Mouse (Mus musculus) forebrain, embryonic 15.5 days (tissue): Measurements from ENCODE around the gene Hist1h4b. TPM values are rescaled to one million over a fixed set of nuclear protein-coding genes. Genes with fewer than 3 reads are reported as not detected.

Experiments
- ATAC-seq: fragments of 200-750 bp; cut with Nextera tagmentation; replicated peaks from 2 replicates; pipeline ENCODE4 v1.8.0; 2017; ENCODE audit warnings: mild to moderate bottlenecking, moderate TSS enrichment, moderate library complexity
- H3K27ac ChIP-seq: fragments of 300-500 bp; sonication (generic); replicated peaks from 2 replicates; pipeline ENCODE4 v1.5.1; 2015; ENCODE audit warnings: mild to moderate bottlenecking, inconsistent platforms
- H3K27me3 ChIP-seq: fragments of 300-500 bp; sonication (generic); 2 replicates; pipeline ENCODE4 v1.6.1; 2015; ENCODE audit warnings: inconsistent platforms
- H3K36me3 ChIP-seq: fragments of 300-500 bp; sonication (generic); 2 replicates; pipeline ENCODE4 v1.6.1; 2015; ENCODE audit warnings: mild to moderate bottlenecking, inconsistent platforms
- H3K4me1 ChIP-seq: fragments of 300-500 bp; sonication (generic); 2 replicates; pipeline ENCODE4 v1.6.1; 2015; ENCODE audit warnings: inconsistent platforms
- H3K4me2 ChIP-seq: fragments of 300-500 bp; sonication (generic); replicated peaks from 2 replicates; pipeline ENCODE4 v1.6.1; 2015; ENCODE audit warnings: mild to moderate bottlenecking, inconsistent platforms
- H3K4me3 ChIP-seq: fragments of 300-500 bp; sonication (generic); 2 replicates; pipeline ENCODE4 v1.5.1; 2015; ENCODE audit warnings: mild to moderate bottlenecking, inconsistent platforms
- H3K9ac ChIP-seq: fragments of 300-500 bp; sonication (generic); replicated peaks from 2 replicates; pipeline ENCODE4 v1.6.1; 2015; ENCODE audit warnings: mild to moderate bottlenecking, inconsistent platforms
- H3K9me3 ChIP-seq: fragments of 300-500 bp; sonication (generic); 2 replicates; pipeline ENCODE4 v1.6.1; 2016; ENCODE audit warnings: inconsistent platforms
- WGBS: fragments of 180-500 bp; shearing (Covaris S2); methylation state at CpG from one replicate; pipeline ENCODE4 v1.1.7; 2015; ENCODE audit warnings: mixed read lengths; 5-methylcytosine and 5-hydroxymethylcytosine counted together
- polyA plus RNA-seq: library from polyadenylated mRNA; unstranded; fragments of >200 nt; fragmentation: Nextera tagmentation; extraction: Ambion mirVana; gene quantifications from 2 replicates; pipeline ENCODE4 v1.2.1, GENCODE M21; 2015

Hist1h4b gene
- polyA plus RNA-seq, 1 experiment from 2014 or later = 2.8 TPM

- 88% methylated on average over 9 of the region's 9 CpGs for WGBS
- Histone ChIP-seq H3K4me2 (no peak overlapping the region), H3K36me3 (no peaks in the 10 kb centered on the region), H3K27me3 (no peaks in the 10 kb centered on the region), H3K27ac (no peak overlapping the region), H3K4me3 (no peak overlapping the region), H3K9ac (no peak overlapping the region), H3K4me1 (no peaks in the 10 kb centered on the region), H3K9me3 (no peaks in the 10 kb centered on the region)
- no peak for ATAC-seq
These were observed 27.7 kb upstream of the Hist1h4b start for GRCm38 (mm10) chr13:23729192-23729525.

GRCm38 (mm10) chr13:23729706-23730105 is 27.1 kb upstream of the Hist1h4b start:
- H3K27ac ChIP-seq = no peak overlapping the region
- no peak overlapping the region for H3K4me2 ChIP-seq
- H3K36me3 ChIP-seq = no peaks in the 10 kb centered on the region
- H3K9ac ChIP-seq = no peak overlapping the region
- no peaks in the 10 kb centered on the region for H3K4me1 ChIP-seq
- no peak for ATAC-seq
- WGBS = 92% methylated on average over 5 of the region's 5 CpGs
- no peaks in the 10 kb centered on the region for H3K27me3 ChIP-seq
- no peak overlapping the region for H3K4me3 ChIP-seq
- H3K9me3 ChIP-seq = no peaks in the 10 kb centered on the region

DNA sequence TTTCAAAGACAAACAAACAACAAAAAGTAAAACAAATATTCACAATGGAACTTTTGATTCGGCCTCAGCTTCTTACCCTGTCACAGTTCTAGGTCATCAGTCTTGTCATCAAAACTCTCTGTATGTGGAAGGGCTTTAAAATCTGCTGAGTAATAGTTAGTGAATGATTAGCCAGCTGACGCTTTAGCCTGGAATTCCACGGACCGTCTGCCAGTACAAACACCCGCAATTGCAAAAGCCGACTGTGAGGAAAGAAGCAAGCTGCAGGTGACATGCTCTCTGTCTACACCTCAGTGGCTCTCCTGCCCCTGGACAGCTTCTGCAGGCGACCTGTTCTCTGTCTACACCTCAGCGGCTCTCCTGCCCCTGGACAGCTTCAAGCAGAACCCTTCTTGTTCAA is 26.3 kb upstream of the Hist1h4b start:
- H3K27ac ChIP-seq = no peak overlapping the region
- no peaks in the 10 kb centered on the region for H3K36me3 ChIP-seq
- no peak overlapping the region for H3K9ac ChIP-seq
- H3K4me1 ChIP-seq = no peaks in the 10 kb centered on the region
- H3K27me3 ChIP-seq = no peaks in the 10 kb centered on the region
- H3K4me2 ChIP-seq = no peak overlapping the region
- H3K4me3 ChIP-seq = no peak overlapping the region
- no peaks in the 10 kb centered on the region for H3K9me3 ChIP-seq
- no peak for ATAC-seq
- 56% methylated on average over 8 of the region's 8 CpGs for WGBS

GRCm38 (mm10) chr13:23732156-23732804 is 24.5 kb upstream of the Hist1h4b start:
- no peaks in the 10 kb centered on the region for H3K36me3 ChIP-seq
- 25% methylated on average over 8 of the region's 8 CpGs for WGBS
- peak; percentile 53; the same call in 1 of the 2 replicates for ATAC-seq
- no peaks in the 10 kb centered on the region for H3K27me3 ChIP-seq
- H3K4me3 ChIP-seq = no peak overlapping the region
- H3K9ac ChIP-seq = no peak overlapping the region
- H3K9me3 ChIP-seq = no peaks in the 10 kb centered on the region
- H3K27ac ChIP-seq = no peak overlapping the region
- no peaks in the 10 kb centered on the region for H3K4me1 ChIP-seq
- H3K4me2 ChIP-seq = no peak overlapping the region

DNA sequence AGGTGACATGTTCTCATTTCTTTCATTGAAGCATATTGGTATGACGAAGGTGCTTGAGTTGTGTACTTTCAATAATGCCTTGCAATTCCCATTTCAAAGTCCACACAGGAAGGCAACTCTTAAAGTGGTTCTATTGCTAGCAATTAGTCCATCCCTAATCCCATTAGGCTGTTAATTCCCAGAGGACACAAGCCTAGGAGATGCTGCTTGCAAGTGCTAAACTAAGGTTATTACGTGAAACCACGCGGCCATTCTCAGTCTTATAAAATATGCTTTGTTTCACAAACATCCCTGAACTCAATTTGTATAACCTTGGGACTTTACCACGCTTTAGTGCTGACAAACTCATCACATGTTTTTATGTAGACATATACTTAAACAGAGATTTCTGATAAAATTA is 19.7 kb upstream of the Hist1h4b start:
- Histone ChIP-seq H3K36me3 (no peaks in the 10 kb centered on the region), H3K27ac (no peak overlapping the region), H3K9me3 (no peaks in the 10 kb centered on the region), H3K9ac (no peak overlapping the region), H3K4me2 (no peak overlapping the region), H3K4me1 (peaks cover 21% of the 10 kb centered on the region), H3K27me3 (no peaks in the 10 kb centered on the region), H3K4me3 (no peak overlapping the region)
- ATAC-seq = no peak
- 83% methylated on average over 5 of the region's 5 CpGs for WGBS

- 21% methylated on average over 4 of the region's 4 CpGs for WGBS
- no peaks in the 10 kb centered on the region for H3K36me3 ChIP-seq
- ATAC-seq = no peak
- peaks cover 21% of the 10 kb centered on the region for H3K4me1 ChIP-seq
- H3K27ac ChIP-seq = peak overlapping the region; percentile 96
- H3K4me3 ChIP-seq = peak overlapping the region; percentile 54; the same call in 1 of the 2 replicates
- no peaks in the 10 kb centered on the region for H3K9me3 ChIP-seq
- H3K4me2 ChIP-seq = peak overlapping the region; percentile 100
- H3K27me3 ChIP-seq = no peaks in the 10 kb centered on the region
- H3K9ac ChIP-seq = peak overlapping the region; percentile 77
These were observed 18.8 kb upstream of the Hist1h4b start for GRCm38 (mm10) chr13:23738041-23738440.

GRCm38 (mm10) chr13:23738677-23739068 is 18.1 kb upstream of the Hist1h4b start, which contains the start of gene Hist1h1c:
Hist1h1c (plus strand) TSS chr13:23738808.
- Histone ChIP-seq H3K4me2 (peak within 1 kb of the TSS; percentile 100), H3K9ac (peak within 1 kb of the TSS; percentile 77), H3K27me3 (no peaks in the 10 kb centered on the region), H3K36me3 (no peaks in the 10 kb centered on the region), H3K9me3 (no peaks in the 10 kb centered on the region), H3K4me3 (peak within 1 kb of the TSS; percentile 54), H3K27ac (peak within 1 kb of the TSS; percentile 96), H3K4me1 (peaks cover 21% of the 10 kb centered on the region)
- under 1% methylated on average over 38 of the region's 38 CpGs for WGBS
- peak; percentile 96 for ATAC-seq

DNA sequence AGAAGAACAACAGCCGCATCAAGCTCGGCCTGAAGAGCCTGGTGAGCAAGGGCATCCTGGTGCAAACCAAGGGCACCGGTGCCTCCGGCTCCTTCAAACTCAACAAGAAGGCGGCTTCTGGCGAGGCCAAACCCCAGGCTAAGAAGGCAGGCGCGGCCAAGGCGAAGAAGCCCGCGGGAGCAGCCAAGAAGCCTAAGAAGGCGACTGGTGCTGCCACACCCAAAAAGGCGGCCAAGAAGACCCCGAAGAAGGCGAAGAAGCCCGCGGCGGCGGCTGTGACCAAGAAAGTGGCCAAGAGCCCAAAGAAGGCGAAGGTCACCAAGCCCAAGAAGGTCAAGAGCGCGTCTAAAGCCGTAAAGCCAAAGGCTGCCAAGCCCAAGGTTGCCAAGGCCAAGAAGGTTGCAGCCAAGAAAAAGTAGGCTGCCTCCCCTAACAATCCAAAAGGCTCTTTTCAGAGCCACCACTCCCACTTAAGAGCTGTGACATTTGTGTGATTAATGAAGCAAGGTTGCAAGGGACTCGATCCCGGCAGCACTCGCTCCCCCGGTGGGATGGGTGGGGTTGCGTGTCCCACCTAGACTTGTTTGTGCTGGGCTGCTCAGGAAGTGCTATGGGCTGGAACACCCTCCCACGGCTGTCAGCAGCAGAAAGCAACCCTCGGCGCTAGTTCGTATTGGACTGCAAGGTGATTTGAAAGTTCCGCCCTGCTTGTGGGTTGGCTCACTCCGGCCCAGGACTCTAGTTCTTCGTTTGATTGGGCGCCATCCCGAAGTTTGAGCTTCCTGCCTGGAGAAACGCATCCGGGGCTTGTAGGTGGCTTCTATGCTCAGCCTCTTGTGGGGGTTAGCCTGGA is 17.5 kb upstream of the Hist1h4b start:
- H3K36me3 ChIP-seq = no peaks in the 10 kb centered on the region
- H3K9ac ChIP-seq = peak overlapping the region; percentile 77
- peak overlapping the region; percentile 54 for H3K4me3 ChIP-seq
- no peaks in the 10 kb centered on the region for H3K9me3 ChIP-seq
- peak overlapping the region; percentile 100 for H3K4me2 ChIP-seq
- H3K4me1 ChIP-seq = peaks cover 25% of the 10 kb centered on the region
- H3K27me3 ChIP-seq = no peaks in the 10 kb centered on the region
- WGBS = under 1% methylated on average over 39 of the region's 39 CpGs
- peak overlapping the region; percentile 96 for H3K27ac ChIP-seq
- peak; percentile 92 for ATAC-seq

GRCm38 (mm10) chr13:23739922-23740252 is 16.9 kb upstream of the Hist1h4b start:
- peak overlapping the region; percentile 77 for H3K9ac ChIP-seq
- H3K4me3 ChIP-seq = peak overlapping the region; percentile 54
- H3K4me1 ChIP-seq = peaks cover 30% of the 10 kb centered on the region
- WGBS = 1% methylated on average over 14 of the region's 14 CpGs
- H3K36me3 ChIP-seq = no peaks in the 10 kb centered on the region
- ATAC-seq = no peak
- no peaks in the 10 kb centered on the region for H3K9me3 ChIP-seq
- peak overlapping the region; percentile 96 for H3K27ac ChIP-seq
- H3K27me3 ChIP-seq = no peaks in the 10 kb centered on the region
- H3K4me2 ChIP-seq = peak overlapping the region; percentile 100

- 33% methylated on average over 13 of the region's 13 CpGs for WGBS
These were observed 16.5 kb upstream of the Hist1h4b start for GRCm38 (mm10) chr13:23740256-23740840.

DNA sequence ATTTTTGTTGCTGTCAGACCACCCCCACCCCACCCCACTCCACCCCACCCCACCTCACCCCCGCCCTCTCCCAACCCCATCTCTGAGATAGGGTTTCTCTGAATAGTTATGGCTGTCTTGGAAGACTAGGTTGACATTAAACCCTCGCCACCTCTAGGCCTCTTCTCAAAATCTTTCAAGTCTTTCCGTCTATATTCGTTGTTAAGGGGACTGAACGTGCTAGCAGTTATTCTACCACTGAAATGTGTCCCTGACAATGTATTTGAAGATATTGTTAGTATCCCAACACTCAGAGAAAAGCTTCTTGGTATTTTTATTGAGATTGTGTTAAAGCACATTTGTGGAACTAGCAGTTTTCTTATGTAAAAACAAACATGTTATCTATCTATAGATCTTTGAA is 15.9 kb upstream of the Hist1h4b start:
- Histone ChIP-seq H3K4me3 (no peak overlapping the region), H3K9me3 (no peaks in the 10 kb centered on the region), H3K27ac (no peak overlapping the region), H3K4me2 (no peak overlapping the region), H3K4me1 (peaks cover 33% of the 10 kb centered on the region), H3K36me3 (no peaks in the 10 kb centered on the region), H3K9ac (no peak overlapping the region), H3K27me3 (no peaks in the 10 kb centered on the region)
- ATAC-seq = no peak
- 67% methylated on average over 5 of the region's 5 CpGs for WGBS

More at GRCm38 (mm10) chr13:23740256-23740840, 16.5 kb upstream of the Hist1h4b start:
- Histone ChIP-seq H3K4me3 (peak overlapping the region; percentile 54), H3K9ac (peak overlapping the region; percentile 77), H3K27ac (peak overlapping the region; percentile 96), H3K9me3 (no peaks in the 10 kb centered on the region), H3K36me3 (no peaks in the 10 kb centered on the region), H3K4me1 (peaks cover 30% of the 10 kb centered on the region), H3K27me3 (no peaks in the 10 kb centered on the region), H3K4me2 (peak overlapping the region; percentile 100)
- no peak for ATAC-seq

DNA sequence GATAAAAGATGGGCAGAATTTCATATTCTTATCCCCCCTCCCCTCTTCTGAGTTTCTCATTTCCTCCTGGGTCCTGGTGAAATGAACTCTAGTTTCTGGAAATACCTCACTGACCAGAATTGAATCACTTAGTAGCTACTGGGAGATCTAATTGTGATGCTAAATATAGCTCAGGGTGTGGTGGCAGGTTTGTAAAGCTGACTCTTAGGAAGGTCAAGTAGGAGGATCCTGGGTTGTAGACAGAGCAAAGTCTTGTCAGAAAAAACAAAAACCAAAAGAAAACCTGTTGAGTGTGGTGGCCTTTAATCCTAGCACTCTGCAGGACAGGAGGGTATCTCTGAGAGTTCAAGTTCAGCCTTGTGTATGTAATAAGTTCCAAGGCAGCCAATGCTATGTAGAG is 14.8 kb upstream of the Hist1h4b start:
- H3K36me3 ChIP-seq = no peaks in the 10 kb centered on the region

More for the DNA sequence above, 14.8 kb upstream of the Hist1h4b start:
- Histone ChIP-seq H3K27me3 (no peaks in the 10 kb centered on the region), H3K27ac (no peak overlapping the region), H3K9me3 (no peaks in the 10 kb centered on the region), H3K9ac (no peak overlapping the region), H3K4me3 (no peak overlapping the region), H3K4me1 (peaks cover 34% of the 10 kb centered on the region), H3K4me2 (no peak overlapping the region)
- no peak for ATAC-seq
